In the genomic region with DNA sequence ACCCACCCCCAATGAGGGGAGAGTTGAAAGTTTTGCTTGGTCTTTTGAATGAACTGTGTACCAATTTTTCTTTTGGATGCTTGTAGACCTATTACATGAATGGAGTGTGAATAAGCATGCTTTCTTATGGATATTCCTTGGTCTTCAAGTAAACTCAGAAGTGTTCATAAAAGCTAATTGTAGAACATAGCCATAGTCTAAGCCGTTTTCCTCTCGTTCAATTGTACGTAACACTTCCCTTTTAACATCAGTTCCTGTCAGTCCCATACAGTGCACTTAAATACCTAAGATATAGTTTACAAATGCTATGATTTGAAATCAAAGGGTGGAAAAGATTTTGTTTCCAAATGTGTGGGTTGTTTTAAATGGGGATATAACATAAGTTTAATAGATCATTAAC, we compare ENCODE assay signal across 8 mouse cellular contexts. TPM values are rescaled to one million over a fixed set of nuclear protein-coding genes. Genes with fewer than 3 reads are reported as not detected.
A peak's percentile ranks its signal among the peaks of the same experiment; 100 is the strongest.
DNase-seq lines count a peak whose midpoint lies in the region; ATAC-seq and TF ChIP-seq lines count a peak whose summit lies in the region.

No protein-coding gene starts in this region.

- WGBS in kidney, embryonic 16.5 days, result 31% methylated on average over 3 of the region's 3 CpGs
- 46% methylated on average over 3 of the region's 3 CpGs for WGBS in embryonic facial prominence, embryonic 14.5 days
- WGBS in intestine, embryonic 16.5 days, result 35% methylated on average over 3 of the region's 3 CpGs

- no peak for ATAC-seq in kidney, embryonic 16.5 days (ENCODE audit: low FRiP score, low TSS enrichment)
- ATAC-seq in embryonic facial prominence, embryonic 14.5 days (ENCODE audit: low read depth), result no peak
- ATAC-seq in intestine, embryonic 16.5 days, result no peak

- no peaks in the 10 kb centered on the region for H3K9me3 ChIP-seq in kidney, embryonic 16.5 days (ENCODE audit: low read length)
- H3K9me3 ChIP-seq in embryonic facial prominence, embryonic 14.5 days (ENCODE audit: control insufficient read depth, low read length), result no peaks in the 10 kb centered on the region
- no peaks in the 10 kb centered on the region for H3K9me3 ChIP-seq in intestine, embryonic 16.5 days (ENCODE audit: control insufficient read depth, low read length)

- peaks cover 26% of the 10 kb centered on the region for H3K4me1 ChIP-seq in kidney, embryonic 16.5 days (ENCODE audit: insufficient read depth, low read length)
- H3K4me1 ChIP-seq in embryonic facial prominence, embryonic 14.5 days (ENCODE audit: control insufficient read depth, insufficient read depth, low read length), result peaks cover 20% of the 10 kb centered on the region
- peaks cover 19% of the 10 kb centered on the region for H3K4me1 ChIP-seq in intestine, embryonic 16.5 days (ENCODE audit: control insufficient read depth, insufficient read depth, low read length)

- H3K4me3 ChIP-seq in kidney, embryonic 16.5 days (ENCODE audit: low read length), result peak overlapping the region; percentile 93
- peak overlapping the region; percentile 98 for H3K4me3 ChIP-seq in embryonic facial prominence, embryonic 14.5 days (ENCODE audit: low read depth, low read length)
- peak overlapping the region; percentile 16; the same call in 1 of the 2 replicates for H3K4me3 ChIP-seq in intestine, embryonic 16.5 days (ENCODE audit: low read length)
- no peak overlapping the region for H3K4me3 ChIP-seq in myocyte

- peaks cover 88% of the 10 kb centered on the region for H3K79me2 ChIP-seq in myocyte (ENCODE audit: control insufficient read depth, insufficient read depth)

- no peak overlapping the region for H3K9ac ChIP-seq in kidney, embryonic 16.5 days (replicated peaks; ENCODE audit: low read length)
- H3K9ac ChIP-seq in embryonic facial prominence, embryonic 14.5 days (ENCODE audit: low read depth, low read length), result 0 out of 2 replicates have a peak overlapping the region, but pooled peaks have one; percentile 100
- H3K9ac ChIP-seq in intestine, embryonic 16.5 days (ENCODE audit: low read depth, low read length), result no peak overlapping the region

- peaks cover 24% of the 10 kb centered on the region for H3K36me3 ChIP-seq in kidney, embryonic 16.5 days (ENCODE audit: insufficient read depth, low read length)
- peaks cover 39% of the 10 kb centered on the region for H3K36me3 ChIP-seq in embryonic facial prominence, embryonic 14.5 days (ENCODE audit: control insufficient read depth, insufficient read depth, low read length)
- H3K36me3 ChIP-seq in intestine, embryonic 16.5 days (ENCODE audit: control insufficient read depth, insufficient read depth, low read length), result no peaks in the 10 kb centered on the region
- H3K36me3 ChIP-seq in myocyte (ENCODE audit: control insufficient read depth, insufficient read depth), result peaks cover 31% of the 10 kb centered on the region

- H3ac ChIP-seq in myocyte (ENCODE audit: control insufficient read depth, insufficient read length), result no peak overlapping the region

- TF ChIP-seq POLR2A in myocyte (IDR thresholded peaks at IDR 0.05; ENCODE audit: insufficient read length, low read depth), result no peak

- H3K4me2 ChIP-seq in kidney, embryonic 16.5 days (replicated peaks; ENCODE audit: low read depth, low read length), result peak overlapping the region; percentile 89
- peak overlapping the region; percentile 79 for H3K4me2 ChIP-seq in embryonic facial prominence, embryonic 14.5 days (ENCODE audit: low read depth, low read length)
- peak overlapping the region; percentile 86 for H3K4me2 ChIP-seq in intestine, embryonic 16.5 days (ENCODE audit: low read depth, low read length)
- peak overlapping the region; percentile 86 for H3K4me2 ChIP-seq in myocyte (ENCODE audit: low read depth)

- H3K27me3 ChIP-seq in kidney, embryonic 16.5 days (ENCODE audit: insufficient read depth, low read length), result no peaks in the 10 kb centered on the region
- H3K27me3 ChIP-seq in embryonic facial prominence, embryonic 14.5 days (replicated peaks; ENCODE audit: control insufficient read depth, insufficient read depth, low read length), result no peaks in the 10 kb centered on the region
- H3K27me3 ChIP-seq in intestine, embryonic 16.5 days (replicated peaks; ENCODE audit: control insufficient read depth, insufficient read depth, low read length), result no peaks in the 10 kb centered on the region
- H3K27me3 ChIP-seq in myocyte (ENCODE audit: control insufficient read depth, insufficient read depth, insufficient read length), result no peaks in the 10 kb centered on the region

- H3K27ac ChIP-seq in kidney, embryonic 16.5 days (ENCODE audit: low read length), result no peak overlapping the region
- no peak overlapping the region for H3K27ac ChIP-seq in embryonic facial prominence, embryonic 14.5 days (replicated peaks; ENCODE audit: low read depth, low read length)
- H3K27ac ChIP-seq in intestine, embryonic 16.5 days (ENCODE audit: low read length), result no peak overlapping the region

- no peak for DNase-seq in kidney, adult 11 months
- no peak for DNase-seq in embryonic facial prominence, embryonic 14.5 days (ENCODE audit: low spot score)
- no peak for DNase-seq in thymus, postnatal 14 days
- DNase-seq in embryo, embryonic 10 days (ENCODE audit: low spot score), result no peak
- no peak for DNase-seq in frontal cortex, postnatal 25 days (ENCODE audit: low spot score in 2 of 2)

TF ChIP-seq in myocyte, 11 proteins besides CTCF, POLR2A, EP300 and RAD21:
- TF ChIP-seq MYOD1 (IDR thresholded peaks at IDR 0.05; ENCODE audit: control insufficient read depth in 1 of 3, insufficient read length in 2 of 3, low read depth in 2 of 3) (no peak), E2F4 (IDR thresholded peaks at IDR 0.05; ENCODE audit: insufficient read depth) (no peak), REST (IDR thresholded peaks at IDR 0.05; ENCODE audit: insufficient read depth, insufficient read length) (no peak), TCF12 (IDR thresholded peaks at IDR 0.05; ENCODE audit: insufficient read depth, poor library complexity, severe bottlenecking) (no peak), MYOG (IDR thresholded peaks at IDR 0.05; ENCODE audit: control insufficient read depth in 1 of 3, insufficient read depth in 1 of 3, insufficient read length in 2 of 3, low read depth in 2 of 3) (no peak), CEBPB (IDR thresholded peaks at IDR 0.05; ENCODE audit: insufficient read depth, poor library complexity, severe bottlenecking) (no peak), SRF (IDR thresholded peaks at IDR 0.05; ENCODE audit: control insufficient read depth, insufficient read length, low read depth) (no peak), TCF3 (IDR thresholded peaks at IDR 0.05; ENCODE audit: insufficient read length, low read depth) (no peak), USF1 (IDR thresholded peaks at IDR 0.05; ENCODE audit: low read depth) (no peak), POLR2AphosphoS2 (IDR thresholded peaks at IDR 0.05; ENCODE audit: insufficient read length, low read depth) (no peak), MAX (IDR thresholded peaks at IDR 0.05; ENCODE audit: low read depth) (no peak)

RNA-seq across cellular contexts. Expression of a gene that starts 3.2 kb away (rescaled TPM):
- 258 and 286 TPM in 2 replicates for polyA plus RNA-seq in kidney, embryonic 16.5 days (2015; fragmentation: Nextera tagmentation; extraction: Ambion mirVana)
- 199 and 200 TPM in 2 replicates for polyA plus RNA-seq in embryonic facial prominence, embryonic 14.5 days (2014; fragmentation: Nextera tagmentation; extraction: Ambion mirVana)
- 143 and 157 TPM in 2 replicates for polyA plus RNA-seq in intestine, embryonic 16.5 days (2015; fragmentation: Nextera tagmentation; extraction: Ambion mirVana)
- polyA plus RNA-seq in myocyte (2012; fragmentation: generic; extraction: Trizol), result 27.9 TPM

RNA-seq across cellular contexts. Expression of a gene that starts 3.3 kb away (rescaled TPM):
- 34.1 and 34.2 TPM in 2 replicates for polyA plus RNA-seq in kidney, embryonic 16.5 days (2015; fragmentation: Nextera tagmentation; extraction: Ambion mirVana)
- 32.6 and 36.5 TPM in 2 replicates for polyA plus RNA-seq in embryonic facial prominence, embryonic 14.5 days (2014; fragmentation: Nextera tagmentation; extraction: Ambion mirVana)
- 21.7 and 23.2 TPM in 2 replicates for polyA plus RNA-seq in intestine, embryonic 16.5 days (2015; fragmentation: Nextera tagmentation; extraction: Ambion mirVana)
- polyA plus RNA-seq in myocyte (2012; fragmentation: generic; extraction: Trizol), result 8.1 TPM

RNA-seq across cellular contexts. Expression of a gene that starts 47.4 kb away (rescaled TPM):
- 43.7 and 45.7 TPM in 2 replicates for polyA plus RNA-seq in kidney, embryonic 16.5 days (2015; fragmentation: Nextera tagmentation; extraction: Ambion mirVana)
- 2.3 and 4.6 TPM in 2 replicates for polyA plus RNA-seq in embryonic facial prominence, embryonic 14.5 days (2014; fragmentation: Nextera tagmentation; extraction: Ambion mirVana)
- 244 TPM in 2 replicates for polyA plus RNA-seq in intestine, embryonic 16.5 days (2015; fragmentation: Nextera tagmentation; extraction: Ambion mirVana)
- polyA plus RNA-seq in myocyte (2012; fragmentation: generic; extraction: Trizol), result 0.16 TPM

RNA-seq across cellular contexts. Expression of a gene that starts 52.7 kb away (rescaled TPM):
- 9.5 and 10.9 TPM in 2 replicates for polyA plus RNA-seq in kidney, embryonic 16.5 days (2015; fragmentation: Nextera tagmentation; extraction: Ambion mirVana)
- 30.8 and 42.0 TPM in 2 replicates for polyA plus RNA-seq in embryonic facial prominence, embryonic 14.5 days (2014; fragmentation: Nextera tagmentation; extraction: Ambion mirVana)
- polyA plus RNA-seq in intestine, embryonic 16.5 days (2015; fragmentation: Nextera tagmentation; extraction: Ambion mirVana), result 21.6 and 21.7 TPM in 2 replicates
- 24.9 TPM for polyA plus RNA-seq in myocyte (2012; fragmentation: generic; extraction: Trizol)
